Mouse (Mus musculus) urinary bladder, adult 18-20 months (tissue): ENCODE measurements at regions not wholly inside any gene's neighbourhood (a gene's known extent, or its start where the extent isn't known, plus 50 kb on each side); places are given as distances from the start of the nearest gene placed in this dataset.

Experiments used
- DNase-seq, 2 experiments: peaks; one replicate each; pipeline ENCODE4 v3.0.0; 2022; ENCODE audit warnings: low spot score in 2 of 2, mixed read lengths in 2 of 2

DNA sequence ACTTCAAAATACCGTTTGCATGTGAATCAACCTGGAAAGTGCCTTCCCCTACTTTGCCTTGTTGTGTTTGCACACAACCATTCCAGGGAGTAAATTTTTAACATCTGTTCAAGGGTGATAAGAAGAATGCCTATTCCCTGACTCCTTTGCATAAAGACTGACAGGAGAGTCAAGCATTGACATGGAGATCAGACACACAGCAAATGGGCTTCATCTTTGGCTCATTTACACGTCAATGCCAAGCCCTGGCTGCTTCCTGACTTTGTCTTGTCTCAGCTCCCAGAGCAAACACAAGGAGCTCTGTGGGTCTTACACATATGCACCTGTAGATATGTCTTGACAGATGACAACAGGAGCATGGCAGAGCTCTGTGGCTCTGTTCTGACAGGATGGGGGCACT lies 73.4 kb downstream of the Cmpk2 start:
- DNase-seq: no peak

DNA sequence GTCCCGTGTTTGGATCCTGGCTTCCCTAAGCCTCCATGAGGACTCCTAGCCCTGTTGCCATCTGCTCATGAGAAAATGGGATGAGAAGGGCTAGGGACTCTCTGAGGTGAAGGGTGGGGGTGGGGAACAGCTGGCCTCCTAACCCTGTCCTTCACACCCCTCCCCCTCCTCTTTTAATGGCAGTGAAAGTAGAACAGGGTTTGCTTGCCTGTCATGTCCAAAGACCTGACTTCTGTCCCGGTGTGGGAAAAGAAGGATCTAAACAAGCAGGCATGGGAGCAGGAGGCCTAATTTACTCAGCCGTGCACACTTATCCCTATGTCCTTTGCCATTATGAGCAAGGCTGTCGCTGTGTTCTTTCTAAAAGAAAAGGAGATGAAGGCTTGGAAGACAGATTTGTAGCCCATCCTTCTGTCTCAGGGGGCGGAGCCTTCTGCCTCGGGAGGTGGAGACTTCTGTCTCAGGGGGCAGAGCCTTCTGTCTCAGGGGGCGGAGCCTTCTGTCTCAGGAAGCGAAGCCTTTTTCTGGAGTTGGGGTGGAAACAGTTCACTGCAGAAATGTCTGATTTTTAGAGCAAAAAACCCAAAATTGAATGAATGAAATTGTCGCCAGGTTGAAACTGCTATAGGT lies 66.4 kb downstream of the Cmpk2 start:
- DNase-seq: no peak

DNA sequence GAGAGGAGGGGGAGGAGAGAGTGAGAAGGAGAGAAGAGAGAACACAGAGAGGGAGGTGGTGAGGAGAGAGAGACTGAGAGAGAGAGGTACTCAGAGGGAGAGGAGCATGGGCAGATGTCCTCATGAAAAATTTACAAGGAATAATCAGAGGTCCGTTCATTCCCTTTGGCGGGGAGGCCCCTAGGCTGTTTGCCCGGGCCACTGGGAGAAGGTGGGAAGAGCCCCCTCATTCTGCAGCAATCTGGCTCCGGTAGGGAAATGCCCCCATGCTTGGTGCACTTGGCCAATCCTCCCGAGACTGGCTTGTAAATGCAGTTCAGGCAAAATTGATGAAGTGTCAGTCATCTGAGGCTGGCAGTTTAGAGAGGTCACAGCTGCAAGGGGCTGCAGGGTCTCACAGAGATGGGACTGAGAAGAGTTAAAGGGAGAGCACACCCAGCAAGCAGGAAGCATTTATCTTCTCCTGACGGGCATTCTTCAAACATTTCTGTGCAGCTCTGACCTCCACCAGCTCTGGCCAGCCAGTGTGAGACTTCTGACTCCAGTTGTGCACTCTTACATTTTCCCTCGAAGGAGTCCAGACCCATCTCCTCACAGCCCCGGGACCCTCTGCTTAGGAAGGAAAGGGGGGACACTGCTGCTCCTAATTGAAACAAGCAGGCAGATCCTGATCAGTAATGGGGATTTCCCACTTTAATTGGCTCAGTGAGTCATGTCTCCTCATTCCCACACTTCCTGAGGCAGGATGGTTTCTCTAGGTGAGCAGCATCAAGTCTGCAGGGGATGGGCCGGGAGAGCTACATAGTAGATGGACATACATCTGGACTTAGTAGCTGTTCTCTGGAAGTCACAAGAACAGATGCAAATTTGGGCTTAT lies 65.5 kb downstream of the Cmpk2 start:
- DNase-seq: no peak

DNA sequence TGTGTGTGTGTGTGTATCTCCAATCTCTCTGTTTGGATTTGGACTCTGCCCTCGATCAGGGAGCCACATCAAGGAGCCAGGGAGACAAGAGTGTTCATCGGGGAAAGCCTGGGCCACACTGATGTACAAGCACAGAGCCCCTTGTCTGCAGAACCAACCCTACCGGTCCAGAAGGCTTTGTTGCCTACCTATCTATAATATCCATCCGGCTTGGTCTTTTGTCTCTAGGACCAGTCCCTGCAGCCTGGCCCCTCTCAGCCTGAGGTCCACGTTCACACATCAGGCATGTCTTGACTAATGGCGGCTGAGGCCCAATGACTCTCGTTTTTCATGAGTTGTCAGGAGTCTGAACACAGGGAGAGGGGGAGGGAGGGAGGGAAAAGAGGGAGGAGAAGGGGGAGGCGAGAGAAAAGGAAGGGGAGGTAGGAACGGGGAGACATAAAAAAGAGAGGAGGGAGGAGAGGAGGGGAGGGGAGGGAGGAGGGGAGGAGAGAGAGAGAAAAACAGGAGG lies 64.7 kb downstream of the Cmpk2 start:
- DNase-seq: no peak

DNA sequence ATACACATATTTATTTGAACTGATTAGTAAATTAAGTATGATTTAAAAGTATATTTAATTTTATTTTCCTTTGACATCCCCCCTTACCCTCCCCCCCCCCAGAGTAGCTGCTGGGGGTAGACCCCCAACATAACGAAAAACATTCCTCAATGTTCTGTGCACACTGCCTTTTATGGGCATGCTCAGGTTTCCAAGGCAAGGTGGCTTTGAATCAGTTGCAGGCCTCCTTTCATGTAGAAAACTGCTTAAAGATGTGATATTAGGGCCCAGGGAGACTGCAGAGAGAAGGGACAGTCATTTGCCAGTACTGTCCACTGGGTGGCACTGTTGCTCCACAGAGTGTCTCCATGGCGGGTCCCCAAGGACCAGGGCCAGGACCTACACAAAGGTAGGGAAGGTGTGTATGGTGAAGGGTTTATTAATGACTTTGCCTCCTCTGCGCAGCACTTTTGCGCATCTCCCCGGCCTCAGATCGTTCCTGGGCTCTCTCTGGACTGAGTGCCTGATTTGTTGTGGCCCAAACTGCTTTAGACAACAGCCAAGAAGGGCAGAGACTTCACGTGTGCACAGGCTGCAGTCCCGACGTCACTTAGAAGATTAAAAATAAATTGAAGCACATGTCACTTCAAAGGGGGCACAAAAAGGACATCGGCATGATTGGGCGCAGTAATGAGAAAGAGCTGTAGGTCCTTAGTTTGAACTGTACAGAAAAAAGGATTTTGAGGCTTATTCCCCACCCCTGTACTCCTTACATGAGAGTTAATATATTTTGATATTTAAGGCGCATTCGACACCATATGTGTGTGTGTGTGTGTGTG lies 64.0 kb downstream of the Cmpk2 start:
- peak; percentile 25 to 58 for DNase-seq

DNA sequence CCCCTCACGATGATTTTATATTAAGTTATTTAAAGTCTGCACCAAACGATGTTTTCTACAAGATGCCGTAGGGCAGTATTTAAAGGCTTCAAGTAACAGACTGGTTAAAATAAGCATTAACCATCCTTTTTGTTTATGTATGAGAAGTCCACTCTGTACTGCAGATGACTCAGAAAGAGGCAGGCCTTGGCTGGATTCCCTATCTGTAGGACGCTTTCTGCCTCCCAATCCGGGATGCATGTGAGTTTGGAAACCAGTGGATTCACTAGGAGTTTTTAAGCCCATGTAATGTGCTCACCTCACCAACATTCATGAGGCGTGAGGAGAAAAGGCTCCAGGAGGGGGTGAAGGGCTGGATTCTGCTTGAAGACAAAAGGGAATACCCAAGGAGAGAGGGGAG lies 63.1 kb downstream of the Cmpk2 start:
- DNase-seq: no peak
